Mouse (Mus musculus): ENCODE measurements around the gene Vmn1r155.
"Not testable (repeated sequence)": the region's sequence is repeated elsewhere in the genome, so short reads cannot be mapped to it uniquely, and the experiment has no call there.

The Vmn1r155 gene

DNA sequence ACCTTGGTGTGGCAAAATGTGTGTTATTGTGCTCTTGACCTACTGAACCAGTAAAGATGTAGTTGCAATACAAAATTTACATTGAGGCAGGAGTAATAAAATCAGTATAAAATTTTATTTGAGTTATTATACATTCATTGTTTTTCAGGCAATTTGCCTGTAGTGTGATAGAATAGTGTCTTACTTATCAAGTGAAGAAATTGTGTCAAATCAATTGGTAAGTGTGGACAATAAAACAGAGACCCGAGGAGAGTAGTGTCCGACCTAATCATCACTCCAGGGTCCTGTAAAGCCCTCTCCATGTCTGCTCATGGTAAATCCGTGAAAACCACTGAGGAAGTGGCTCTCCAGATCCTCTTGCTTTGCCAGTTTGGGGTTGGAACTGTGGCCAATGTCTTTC is at the start of gene Vmn1r155:
Gene Vmn1r155, plus strand, starts transcription at position 301 of the 400 bp plus-strand sequence.
- DNase-seq (ENCODE audit: low spot score): not testable (repeated sequence)

DNA sequence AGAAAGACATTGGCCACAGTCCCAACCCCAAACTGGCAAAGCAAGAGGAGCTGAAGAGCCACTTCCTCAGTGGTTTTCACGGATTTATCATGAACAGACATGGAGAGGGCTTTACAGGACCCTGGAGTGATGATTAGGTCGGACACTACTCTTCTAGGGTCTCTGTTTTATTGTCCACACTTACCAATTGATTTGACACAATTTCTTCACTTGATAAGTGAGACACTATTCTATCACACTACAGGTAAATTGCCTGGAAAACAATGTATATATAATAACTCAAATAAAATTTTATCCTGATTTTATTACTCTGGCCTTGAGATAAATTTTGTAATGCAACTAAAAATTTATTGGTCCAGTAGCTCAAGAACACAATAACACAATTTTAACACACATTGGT is 34.4 kb downstream of the Vmn1r155 start, which contains the start of gene Gm8693:
Gene Gm8693, minus strand, starts transcription at position 101 of the 400 bp plus-strand sequence.
- not testable (repeated sequence) for DNase-seq (ENCODE audit: low spot score)

Data from layer of hippocampus, adult 11-12 months (tissue).